Mouse (Mus musculus) forebrain, embryonic 13.5 days (tissue): ENCODE data around the gene Gcnt3. TPM values are rescaled to one million over a fixed set of nuclear protein-coding genes. Genes with fewer than 3 reads are reported as not detected.
"Not testable (repeated sequence)": the region's sequence is repeated elsewhere in the genome, so short reads cannot be mapped to it uniquely, and the experiment has no call there.

Experiments used
- ATAC-seq: fragments of 200-750 bp; cut with Nextera tagmentation; 2 replicates; pipeline ENCODE4 v1.8.0; 2017
- H3K27ac ChIP-seq: fragments of 300-500 bp; sonication (generic); 2 replicates; pipeline ENCODE4 v1.5.1; 2015; ENCODE audit warnings: inconsistent platforms, mild to moderate bottlenecking, moderate library complexity
- H3K27me3 ChIP-seq: fragments of 300-500 bp; sonication (generic); 2 replicates; pipeline ENCODE4 v1.6.1; 2015; ENCODE audit warnings: mild to moderate bottlenecking, inconsistent platforms
- H3K36me3 ChIP-seq: fragments of 300-500 bp; sonication (generic); 2 replicates; pipeline ENCODE4 v1.6.1; 2015; ENCODE audit warnings: mild to moderate bottlenecking, inconsistent platforms; ENCODE audit not compliant: poor library complexity, severe bottlenecking
- H3K4me1 ChIP-seq: fragments of 300-500 bp; sonication (generic); 2 replicates; pipeline ENCODE4 v1.6.1; 2015; ENCODE audit warnings: inconsistent platforms
- H3K4me2 ChIP-seq: fragments of 300-500 bp; sonication (generic); 2 replicates; pipeline ENCODE4 v1.6.1; 2015; ENCODE audit warnings: inconsistent platforms, mild to moderate bottlenecking, moderate library complexity
- H3K4me3 ChIP-seq: fragments of 300-500 bp; sonication (generic); 2 replicates; pipeline ENCODE4 v1.5.1; 2015; ENCODE audit warnings: mild to moderate bottlenecking, inconsistent platforms
- H3K9ac ChIP-seq: fragments of 300-500 bp; sonication (generic); 2 replicates; pipeline ENCODE4 v1.6.1; 2015; ENCODE audit warnings: mild to moderate bottlenecking, inconsistent platforms
- H3K9me3 ChIP-seq: fragments of 300-500 bp; sonication (generic); replicated peaks from 2 replicates; pipeline ENCODE4 v1.6.1; 2016; ENCODE audit warnings: inconsistent platforms
- WGBS: fragments of 180-500 bp; shearing (Covaris S2); methylation state at CpG from one replicate; pipeline ENCODE4 v1.1.7; 2015; 5-methylcytosine and 5-hydroxymethylcytosine counted together
- polyA plus RNA-seq: library from polyadenylated mRNA; unstranded; fragments of >200 nt; fragmentation: Nextera tagmentation; extraction: Ambion mirVana; gene quantifications from 2 replicates; pipeline ENCODE4 v1.2.1, GENCODE M21; 2015

Gene Gcnt3
- polyA plus RNA-seq, 1 experiment from 2014 or later: not detected

DNA sequence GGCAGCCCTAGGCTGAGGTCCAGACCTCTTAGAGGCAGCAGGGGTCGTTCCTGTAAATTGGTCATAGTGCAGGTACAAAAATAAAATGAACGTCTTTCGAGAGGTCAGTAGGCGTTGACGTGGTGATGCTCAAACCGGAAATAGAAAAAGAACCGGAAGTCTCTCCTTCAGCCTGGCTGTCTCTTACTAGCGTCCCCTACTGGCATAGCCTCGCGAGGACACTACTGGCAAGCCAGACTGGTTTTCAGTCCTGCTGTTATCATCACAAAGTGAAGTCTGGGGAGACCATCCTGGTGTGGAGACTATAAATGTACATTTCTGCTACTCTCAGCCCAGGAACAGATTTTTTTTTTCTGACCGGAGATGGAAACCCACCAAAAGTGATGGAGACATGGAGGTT is 2.7 kb upstream of the Gcnt3 start:
- Histone ChIP-seq H3K9ac (no peak overlapping the region), H3K27me3 (no peaks in the 10 kb centered on the region), H3K4me2 (no peak overlapping the region), H3K4me3 (no peak overlapping the region), H3K27ac (no peak overlapping the region), H3K4me1 (no peaks in the 10 kb centered on the region), H3K36me3 (no peaks in the 10 kb centered on the region), H3K9me3 (no peaks in the 10 kb centered on the region)
- no peak for ATAC-seq
- 86% methylated on average over 11 of the region's 11 CpGs for WGBS

- Histone ChIP-seq H3K36me3 (no peaks in the 10 kb centered on the region), H3K4me1 (no peaks in the 10 kb centered on the region), H3K4me3 (no peak overlapping the region), H3K27me3 (no peaks in the 10 kb centered on the region), H3K4me2 (no peak overlapping the region), H3K9ac (no peak overlapping the region), H3K27ac (no peak overlapping the region), H3K9me3 (no peaks in the 10 kb centered on the region)
- WGBS: 80% methylated on average over 6 of the region's 6 CpGs
- ATAC-seq: no peak
Measured at GRCm38 (mm10) chr9:70039597-70040385, 1.9 kb upstream of the Gcnt3 start.

DNA sequence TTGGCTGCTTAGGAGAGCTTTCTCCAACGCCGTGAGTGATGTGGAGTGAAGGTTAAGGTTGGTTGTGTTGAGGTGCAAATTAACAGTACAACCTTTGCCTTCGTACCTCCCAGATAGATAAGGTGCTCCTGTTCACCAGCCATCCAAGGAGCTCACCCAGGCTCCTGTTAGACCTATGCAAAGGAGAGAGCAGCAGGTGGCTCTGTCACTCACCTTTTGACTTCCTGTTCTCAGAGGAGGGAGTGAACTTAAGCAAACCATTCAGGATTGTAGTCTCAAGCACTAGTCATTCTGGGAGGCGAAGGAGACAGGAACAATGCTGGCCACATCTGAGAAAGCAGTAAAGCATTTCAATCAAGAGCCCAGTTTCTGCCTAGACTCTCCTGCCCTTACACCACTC is 1.2 kb downstream of the Gcnt3 start:
- Histone ChIP-seq H3K27me3 (no peaks in the 10 kb centered on the region), H3K4me1 (no peaks in the 10 kb centered on the region), H3K9ac (no peak overlapping the region), H3K36me3 (no peaks in the 10 kb centered on the region), H3K4me3 (no peak overlapping the region), H3K27ac (no peak overlapping the region), H3K9me3 (no peaks in the 10 kb centered on the region), H3K4me2 (no peak overlapping the region)
- 81% methylated on average over 4 of the region's 4 CpGs for WGBS
- no peak for ATAC-seq

- Histone ChIP-seq H3K4me2 (no peak overlapping the region), H3K27ac (no peak overlapping the region), H3K9me3 (no peaks in the 10 kb centered on the region), H3K9ac (no peak overlapping the region), H3K4me1 (no peaks in the 10 kb centered on the region), H3K27me3 (no peaks in the 10 kb centered on the region), H3K4me3 (no peak overlapping the region), H3K36me3 (no peaks in the 10 kb centered on the region)
- ATAC-seq: no peak
- 93% methylated on average over 7 of the region's 7 CpGs for WGBS
Measured at GRCm38 (mm10) chr9:70034702-70035101, 3.2 kb downstream of the Gcnt3 start.

GRCm38 (mm10) chr9:70033056-70033455 is 4.8 kb downstream of the Gcnt3 start:
- no peak for ATAC-seq
- Histone ChIP-seq H3K4me3 (no peak overlapping the region), H3K27me3 (no peaks in the 10 kb centered on the region), H3K27ac (no peak overlapping the region), H3K9ac (no peak overlapping the region), H3K4me2 (no peak overlapping the region), H3K36me3 (no peaks in the 10 kb centered on the region), H3K9me3 (no peaks in the 10 kb centered on the region), H3K4me1 (no peaks in the 10 kb centered on the region)
- WGBS: 81% methylated on average over 9 of the region's 9 CpGs

DNA sequence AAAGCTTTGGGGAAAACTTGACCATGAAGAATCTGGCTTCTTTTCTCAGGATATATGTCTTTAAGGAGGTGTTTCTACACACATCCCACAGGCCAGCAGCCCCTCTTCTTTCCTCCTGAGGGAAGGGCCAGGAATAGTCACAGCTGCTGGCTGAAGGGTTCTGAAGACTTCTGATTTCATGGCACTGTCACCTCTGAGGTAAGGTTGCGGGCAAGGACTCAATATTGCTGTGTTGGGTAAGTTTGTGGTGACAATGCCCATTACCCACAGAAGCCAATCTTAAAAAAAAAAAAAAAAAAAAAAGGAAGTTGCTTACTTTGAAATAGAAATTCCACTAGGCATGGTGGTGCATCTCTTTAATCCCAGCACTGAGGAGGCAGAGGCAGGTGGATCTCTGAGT is 5.7 kb downstream of the Gcnt3 start:
- H3K27me3 ChIP-seq: no peaks in the 10 kb centered on the region
- H3K9me3 ChIP-seq: no peaks in the 10 kb centered on the region
- no peak overlapping the region for H3K9ac ChIP-seq
- no peaks in the 10 kb centered on the region for H3K36me3 ChIP-seq
- WGBS: 85% methylated on average over 1 of the region's 1 CpGs
- ATAC-seq: no peak
- no peak overlapping the region for H3K27ac ChIP-seq
- no peak overlapping the region for H3K4me3 ChIP-seq
- H3K4me1 ChIP-seq: no peaks in the 10 kb centered on the region
- H3K4me2 ChIP-seq: no peak overlapping the region

- Histone ChIP-seq H3K4me3 (no peak overlapping the region), H3K9me3 (no peaks in the 10 kb centered on the region), H3K27me3 (no peaks in the 10 kb centered on the region), H3K36me3 (peaks cover 3% of the 10 kb centered on the region), H3K27ac (no peak overlapping the region), H3K4me2 (no peak overlapping the region), H3K4me1 (no peaks in the 10 kb centered on the region), H3K9ac (no peak overlapping the region)
- no peak for ATAC-seq
- WGBS: 91% methylated on average over 2 of the region's 2 CpGs
Measured at GRCm38 (mm10) chr9:70025365-70026012, 12.4 kb downstream of the Gcnt3 start.

GRCm38 (mm10) chr9:70024648-70025047 is 13.2 kb downstream of the Gcnt3 start:
- no peaks in the 10 kb centered on the region for H3K27me3 ChIP-seq
- H3K4me2 ChIP-seq: no peak overlapping the region
- peaks cover 8% of the 10 kb centered on the region for H3K36me3 ChIP-seq
- H3K9ac ChIP-seq: no peak overlapping the region
- no peak for ATAC-seq
- H3K4me3 ChIP-seq: no peak overlapping the region
- H3K27ac ChIP-seq: no peak overlapping the region
- H3K4me1 ChIP-seq: no peaks in the 10 kb centered on the region
- no peaks in the 10 kb centered on the region for H3K9me3 ChIP-seq

DNA sequence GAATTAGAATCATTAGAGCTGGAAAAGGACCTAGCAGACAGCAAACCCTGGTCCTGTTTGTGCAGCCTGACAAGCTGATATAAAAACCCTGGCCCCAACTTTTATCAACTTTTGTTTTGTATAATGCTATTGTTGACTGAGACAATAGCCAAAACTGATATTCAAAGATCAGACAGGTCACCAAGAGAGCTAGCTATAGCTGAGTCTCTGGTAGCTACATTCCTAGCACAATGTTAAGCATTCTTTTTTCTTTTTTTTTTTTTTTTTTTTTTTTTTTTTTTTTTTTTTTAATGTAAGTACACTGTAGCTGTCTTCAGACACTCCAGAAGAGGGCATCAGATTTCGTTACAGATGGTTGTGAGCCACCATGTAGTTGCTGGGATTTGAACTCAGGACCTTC is 14.3 kb downstream of the Gcnt3 start:
- H3K36me3 ChIP-seq, H3K27me3 ChIP-seq, H3K4me3 ChIP-seq, H3K4me2 ChIP-seq, ATAC-seq, H3K27ac ChIP-seq, H3K4me1 ChIP-seq, H3K9ac ChIP-seq, H3K9me3 ChIP-seq: not testable (repeated sequence)
- WGBS: 86% methylated on average over 1 of the region's 1 CpGs

DNA sequence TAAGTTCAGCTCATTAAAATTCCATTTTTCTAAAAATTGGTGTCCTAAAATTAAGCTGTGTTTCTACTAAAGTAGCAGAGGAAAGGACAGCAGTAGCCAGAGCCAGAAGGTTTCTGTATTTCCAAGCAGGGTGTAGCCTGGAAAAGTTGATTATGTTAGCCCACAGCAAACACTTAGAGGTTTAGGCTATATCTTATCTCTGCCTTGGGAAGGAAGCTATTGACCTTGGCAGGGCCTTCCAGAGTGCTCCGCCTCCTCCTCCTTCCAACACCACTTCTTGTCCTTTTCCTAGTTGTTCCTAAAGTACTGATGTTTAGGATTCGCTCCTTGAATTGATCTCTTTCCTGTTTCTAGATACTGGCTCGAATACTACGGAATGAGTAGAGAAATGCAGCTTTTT is 15.8 kb downstream of the Gcnt3 start:
- ATAC-seq: no peak
- WGBS: 95% methylated on average over 4 of the region's 4 CpGs
- Histone ChIP-seq H3K9me3 (no peaks in the 10 kb centered on the region), H3K36me3 (peaks cover 10% of the 10 kb centered on the region), H3K27me3 (no peaks in the 10 kb centered on the region), H3K4me3 (no peak overlapping the region), H3K4me2 (no peak overlapping the region), H3K9ac (no peak overlapping the region), H3K4me1 (no peaks in the 10 kb centered on the region), H3K27ac (no peak overlapping the region)

- H3K4me2 ChIP-seq: no peak overlapping the region
- H3K27me3 ChIP-seq: no peaks in the 10 kb centered on the region
- peaks cover 13% of the 10 kb centered on the region for H3K36me3 ChIP-seq
- no peak overlapping the region for H3K27ac ChIP-seq
- H3K4me3 ChIP-seq: no peak overlapping the region
- H3K9me3 ChIP-seq: no peaks in the 10 kb centered on the region
- H3K9ac ChIP-seq: no peak overlapping the region
- H3K4me1 ChIP-seq: no peaks in the 10 kb centered on the region
- ATAC-seq: no peak
- WGBS: 78% methylated on average over 1 of the region's 1 CpGs
Measured at GRCm38 (mm10) chr9:70021610-70022009, 16.3 kb downstream of the Gcnt3 start.

DNA sequence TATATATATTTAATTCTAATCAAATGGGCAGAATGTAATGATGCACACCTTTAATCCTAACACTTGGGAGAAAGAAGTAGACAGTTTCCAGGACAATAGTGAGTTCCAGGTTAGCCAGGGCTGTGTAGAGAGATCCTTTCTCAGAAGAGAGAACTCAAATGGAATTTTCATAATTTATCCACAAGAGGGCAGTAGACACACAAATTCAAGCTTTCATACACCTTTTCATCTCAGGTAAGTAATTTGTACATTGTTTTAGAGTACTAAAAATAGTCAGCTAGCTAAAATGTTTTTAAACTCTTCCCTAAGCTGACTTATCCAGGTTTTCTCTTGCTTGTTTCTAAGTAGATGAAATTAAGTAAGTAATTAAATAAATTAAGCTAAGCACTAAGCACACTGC is 19.0 kb downstream of the Gcnt3 start:
- H3K4me3 ChIP-seq: no peak overlapping the region
- H3K27ac ChIP-seq: no peak overlapping the region
- no peaks in the 10 kb centered on the region for H3K27me3 ChIP-seq
- H3K4me2 ChIP-seq: no peak overlapping the region
- ATAC-seq: no peak
- H3K9ac ChIP-seq: no peak overlapping the region
- peaks cover 8% of the 10 kb centered on the region for H3K4me1 ChIP-seq
- no peaks in the 10 kb centered on the region for H3K9me3 ChIP-seq
- H3K36me3 ChIP-seq: peaks cover 13% of the 10 kb centered on the region

DNA sequence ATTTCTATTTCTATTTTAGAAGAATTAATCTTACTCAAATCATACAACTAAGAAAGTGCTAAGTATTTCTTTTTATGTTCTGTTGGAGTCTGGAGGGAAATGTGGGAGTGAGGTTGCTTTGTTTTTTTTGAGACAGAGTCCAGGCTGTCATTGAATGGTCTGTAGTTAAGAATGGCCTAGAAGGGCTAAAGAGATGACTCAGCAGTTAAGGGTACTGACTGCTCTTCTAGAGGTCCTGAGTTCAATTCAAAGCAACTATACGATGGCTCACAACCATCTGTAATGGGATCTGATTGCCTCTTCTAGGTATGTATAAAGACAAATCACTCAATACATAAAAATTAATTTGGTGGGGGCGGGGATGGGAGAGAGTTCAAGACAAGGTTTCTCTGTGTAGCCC is 22.3 kb downstream of the Gcnt3 start:
- Histone ChIP-seq H3K4me2 (no peak overlapping the region), H3K9ac (no peak overlapping the region), H3K27ac (no peak overlapping the region), H3K27me3 (no peaks in the 10 kb centered on the region), H3K4me3 (no peak overlapping the region), H3K4me1 (peaks cover 17% of the 10 kb centered on the region), H3K36me3 (peaks cover 11% of the 10 kb centered on the region), H3K9me3 (no peaks in the 10 kb centered on the region)
- no peak for ATAC-seq
- WGBS: 98% methylated on average over 2 of the region's 2 CpGs
